Mouse (Mus musculus): ENCODE measurements around the gene Bpifb5.

DNA sequence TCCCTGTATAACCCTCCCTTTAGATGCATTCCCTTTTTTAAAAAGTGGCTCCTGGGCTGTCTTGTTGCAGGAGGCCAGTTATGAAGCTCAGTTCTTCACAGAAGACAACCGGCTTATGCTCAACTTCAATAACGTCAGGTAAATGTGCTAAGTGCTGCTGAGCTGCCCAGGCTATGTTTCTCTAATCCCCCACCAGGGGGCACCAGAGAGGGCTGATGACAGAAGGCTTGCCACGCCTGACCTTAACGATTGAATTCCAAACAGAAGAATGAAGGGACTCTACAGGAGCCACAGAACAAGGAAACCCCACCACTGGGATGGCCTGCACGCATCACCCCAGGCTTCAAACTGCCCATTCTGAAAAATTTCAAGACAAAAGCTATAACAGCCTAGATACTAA is 8.4 kb upstream of the Bpifb5 start:
- TF ChIP-seq POLR2A (IDR thresholded peaks at IDR 0.05; ENCODE audit: control insufficient read depth, extremely low read depth, insufficient read depth, low read length, poor library complexity) (no peak), CTCF (IDR thresholded peaks at IDR 0.05; ENCODE audit: borderline replicate concordance, control insufficient read depth, extremely low read depth, insufficient read depth, low read length, poor library complexity) (peak; percentile 64; the same call in 1 of the 2 replicates)

Data from thymus, adult 2 months (tissue).